Mouse (Mus musculus): Measurements from ENCODE around the gene Ppp4r2. TPM values are rescaled to one million over a fixed set of nuclear protein-coding genes. Genes with fewer than 3 reads are reported as not detected.
"Not testable (repeated sequence)": the region's sequence is repeated elsewhere in the genome, so short reads cannot be mapped to it uniquely, and the experiment has no call there.

Ppp4r2 gene
- polyA plus RNA-seq, 1 experiment from 2014 or later, result 13.3 TPM

DNA sequence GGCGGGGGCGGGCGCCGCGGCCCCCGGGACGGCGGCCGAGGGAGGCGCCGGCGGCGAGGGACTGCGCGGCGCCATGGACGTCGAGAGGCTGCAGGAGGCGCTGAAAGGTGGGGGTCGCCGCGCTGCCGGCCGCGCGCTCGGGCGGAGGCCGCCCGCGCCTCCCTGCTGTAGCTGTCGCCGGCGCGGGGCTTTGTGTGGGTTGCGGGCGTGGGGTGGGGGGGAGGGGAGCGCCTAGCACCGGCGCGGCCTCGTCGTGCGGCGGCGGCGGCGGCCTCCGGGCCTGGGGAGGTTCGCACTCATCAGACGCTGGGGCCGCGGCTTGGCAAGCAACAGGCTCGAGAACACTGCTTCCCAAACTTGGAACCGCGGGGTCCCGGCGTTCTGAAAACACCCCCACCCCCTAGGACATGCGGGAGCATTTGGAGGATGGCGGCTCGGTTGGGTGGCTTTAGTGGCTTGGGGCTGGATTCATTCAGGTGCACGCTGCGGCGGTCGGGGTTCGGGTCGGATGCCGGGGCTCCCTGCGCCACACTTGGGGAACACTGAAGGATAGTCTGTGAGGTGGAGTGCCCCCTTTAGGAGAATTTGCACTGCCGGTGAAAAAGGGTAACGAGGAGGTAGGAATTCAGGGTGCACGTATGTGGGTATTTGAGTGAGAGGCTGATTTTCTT lies 524 bp downstream of the Ppp4r2 start:
- no peaks in the 10 kb centered on the region for H3K9me3 ChIP-seq (replicated peaks)
- peaks cover 38% of the 10 kb centered on the region for H3K36me3 ChIP-seq
- under 1% methylated on average over 55 of the region's 72 CpGs for WGBS (ENCODE audit: insufficient replicate concordance)
- peak overlapping the region; percentile 83 for H3K27ac ChIP-seq
- peak overlapping the region; percentile 91 for H3K4me3 ChIP-seq
- no peaks in the 10 kb centered on the region for H3K27me3 ChIP-seq (replicated peaks)
- peak overlapping the region; percentile 95 for H3K9ac ChIP-seq
- peak overlapping the region; percentile 76 for H3K4me2 ChIP-seq
- peak; percentile 82 for ATAC-seq
- peaks cover 45% of the 10 kb centered on the region for H3K4me1 ChIP-seq

GRCm38 (mm10) chr6:100834489-100835160 lies 1.2 kb downstream of the Ppp4r2 start:
- Histone ChIP-seq H3K4me1 (peaks cover 50% of the 10 kb centered on the region), H3K9me3 (replicated peaks) (no peaks in the 10 kb centered on the region), H3K9ac (peak overlapping the region; percentile 95), H3K36me3 (peaks cover 44% of the 10 kb centered on the region), H3K27me3 (replicated peaks) (no peaks in the 10 kb centered on the region), H3K4me2 (peak overlapping the region; percentile 76), H3K4me3 (peak overlapping the region; percentile 91), H3K27ac (peak overlapping the region; percentile 83)
- 25% methylated on average over 9 of the region's 9 CpGs for WGBS (ENCODE audit: insufficient replicate concordance)
- no peak for ATAC-seq

- H3K4me1 ChIP-seq, result peaks cover 15% of the 10 kb centered on the region
- H3K9me3 ChIP-seq (replicated peaks), result no peaks in the 10 kb centered on the region
- H3K27ac ChIP-seq, result no peak overlapping the region
- no peak overlapping the region for H3K9ac ChIP-seq
- 82% methylated on average over 4 of the region's 4 CpGs for WGBS (ENCODE audit: insufficient replicate concordance)
- no peak overlapping the region for H3K4me3 ChIP-seq
- H3K36me3 ChIP-seq, result peaks cover 73% of the 10 kb centered on the region
- ATAC-seq, result no peak
- H3K27me3 ChIP-seq (replicated peaks), result no peaks in the 10 kb centered on the region
- H3K4me2 ChIP-seq, result no peak overlapping the region
Observed at GRCm38 (mm10) chr6:100845058-100845457, 11.6 kb downstream of the Ppp4r2 start.

DNA sequence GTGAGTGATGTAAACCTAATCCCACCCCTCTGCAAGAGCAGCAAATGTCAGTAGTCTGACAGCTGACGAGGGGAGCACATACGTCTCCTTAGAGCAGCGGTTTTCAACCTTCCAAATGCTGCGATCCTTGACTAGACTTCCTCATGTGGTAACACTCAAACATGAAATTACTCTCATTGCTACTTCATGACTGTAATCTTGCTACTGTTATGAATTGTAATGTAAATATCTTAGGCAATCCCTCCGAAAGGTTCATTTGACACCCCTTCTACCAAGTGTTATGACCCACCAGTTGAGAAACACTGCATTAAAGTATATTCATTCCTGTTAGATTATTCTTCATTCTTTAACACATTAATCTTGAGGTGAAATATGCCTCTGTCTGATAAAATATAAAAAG lies 13.8 kb downstream of the Ppp4r2 start:
- H3K36me3 ChIP-seq, result peaks cover 72% of the 10 kb centered on the region
- H3K4me1 ChIP-seq, result peaks cover 34% of the 10 kb centered on the region
- H3K27me3 ChIP-seq (replicated peaks), result no peaks in the 10 kb centered on the region
- no peaks in the 10 kb centered on the region for H3K9me3 ChIP-seq (replicated peaks)
- no peak overlapping the region for H3K27ac ChIP-seq
- H3K4me3 ChIP-seq, result no peak overlapping the region
- no peak overlapping the region for H3K4me2 ChIP-seq
- ATAC-seq, result no peak
- WGBS (ENCODE audit: insufficient replicate concordance), result 86% methylated on average over 5 of the region's 5 CpGs
- H3K9ac ChIP-seq, result no peak overlapping the region

DNA sequence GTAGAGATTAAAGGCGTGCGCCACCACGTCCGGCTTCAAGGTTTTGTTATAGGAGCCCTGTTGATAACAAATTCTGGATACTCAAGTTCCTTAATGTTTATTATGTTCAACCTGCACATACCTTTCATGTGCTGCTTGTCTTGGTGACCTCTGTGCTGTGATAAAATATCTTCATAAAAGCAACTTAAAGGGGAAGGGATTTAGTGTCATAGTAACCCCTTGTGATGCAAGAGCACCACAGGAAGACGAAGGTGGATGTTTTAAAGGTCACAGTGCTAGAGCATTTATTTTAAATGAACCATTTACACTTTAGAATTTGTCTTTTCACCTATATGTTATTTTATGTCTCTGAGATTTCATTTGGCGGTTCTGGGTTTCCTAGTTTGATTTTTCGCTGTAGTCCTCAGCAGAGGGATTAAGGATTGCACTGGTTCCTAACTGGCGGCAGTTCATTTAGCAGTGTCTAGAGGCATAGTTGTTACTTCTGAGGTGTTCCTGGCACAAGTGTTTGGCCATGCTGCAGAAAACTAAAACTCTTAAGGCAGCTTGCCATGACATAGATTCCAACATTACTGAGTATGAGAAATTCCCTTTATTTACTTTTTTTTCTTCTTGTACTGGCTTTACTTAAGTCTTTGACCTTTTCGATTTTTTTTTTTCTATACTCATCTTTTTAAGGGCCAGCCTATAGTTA lies 15.4 kb downstream of the Ppp4r2 start:
- WGBS (ENCODE audit: insufficient replicate concordance), result 81% methylated on average over 9 of the region's 9 CpGs
- no peak overlapping the region for H3K9ac ChIP-seq
- H3K36me3 ChIP-seq, result peaks cover 64% of the 10 kb centered on the region
- no peaks in the 10 kb centered on the region for H3K27me3 ChIP-seq (replicated peaks)
- no peak overlapping the region for H3K27ac ChIP-seq
- no peak overlapping the region for H3K4me2 ChIP-seq
- H3K4me3 ChIP-seq, result no peak overlapping the region
- H3K9me3 ChIP-seq (replicated peaks), result no peaks in the 10 kb centered on the region
- H3K4me1 ChIP-seq, result peaks cover 34% of the 10 kb centered on the region
- ATAC-seq, result no peak

DNA sequence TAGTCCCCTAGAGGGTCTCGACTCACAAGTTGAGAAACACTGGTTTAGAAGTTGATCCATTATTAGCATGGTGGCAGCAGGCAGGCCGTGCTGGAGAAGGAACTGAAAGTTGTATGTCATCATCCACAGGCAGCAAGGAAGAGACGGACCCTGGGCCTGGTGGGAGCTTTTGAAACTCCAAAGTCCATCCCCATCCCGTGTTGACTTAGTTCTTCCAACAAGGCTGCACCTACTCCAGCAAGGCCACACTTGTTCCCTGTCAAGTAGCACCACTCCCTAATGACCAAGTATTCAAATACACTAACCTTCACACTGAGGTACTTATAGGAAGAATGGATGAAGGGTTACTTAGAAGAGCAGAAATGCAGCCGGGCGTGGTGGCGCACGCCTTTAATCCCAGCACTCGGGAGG lies 17.3 kb downstream of the Ppp4r2 start:
- no peaks in the 10 kb centered on the region for H3K9me3 ChIP-seq (replicated peaks)
- no peak overlapping the region for H3K4me3 ChIP-seq
- H3K36me3 ChIP-seq, result peaks cover 64% of the 10 kb centered on the region
- no peak overlapping the region for H3K9ac ChIP-seq
- 81% methylated on average over 9 of the region's 9 CpGs for WGBS (ENCODE audit: insufficient replicate concordance)
- ATAC-seq, result peak; percentile 32
- H3K27ac ChIP-seq, result no peak overlapping the region
- peaks cover 34% of the 10 kb centered on the region for H3K4me1 ChIP-seq
- H3K4me2 ChIP-seq, result no peak overlapping the region
- H3K27me3 ChIP-seq (replicated peaks), result no peaks in the 10 kb centered on the region

DNA sequence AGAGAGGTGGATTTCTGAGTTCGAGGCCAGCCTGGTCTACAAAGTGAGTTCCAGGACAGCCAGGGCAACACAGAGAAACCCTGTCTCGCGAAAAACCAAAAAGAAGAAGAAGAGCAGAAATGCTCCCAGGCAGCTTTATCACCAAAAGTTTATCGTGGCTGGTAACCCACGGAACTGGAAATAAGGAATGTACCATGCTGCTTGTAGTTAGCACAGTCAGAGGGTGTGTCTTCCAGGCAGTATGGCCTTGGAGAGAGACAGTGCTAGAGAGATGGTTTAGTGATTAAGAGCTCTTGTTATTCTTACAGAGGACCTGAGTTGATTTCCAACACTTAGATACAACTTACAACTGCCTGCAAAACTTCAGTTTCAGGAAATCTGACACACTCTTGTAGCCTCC lies 17.7 kb downstream of the Ppp4r2 start:
- Histone ChIP-seq H3K4me3 (no peak overlapping the region), H3K4me1 (peaks cover 34% of the 10 kb centered on the region), H3K27ac (no peak overlapping the region), H3K27me3 (replicated peaks) (no peaks in the 10 kb centered on the region), H3K9me3 (replicated peaks) (no peaks in the 10 kb centered on the region), H3K36me3 (peaks cover 64% of the 10 kb centered on the region), H3K4me2 (no peak overlapping the region), H3K9ac (no peak overlapping the region)
- WGBS (ENCODE audit: insufficient replicate concordance), result 33% methylated on average over 5 of the region's 5 CpGs
- ATAC-seq, result no peak

GRCm38 (mm10) chr6:100865321-100865720 lies 31.9 kb downstream of the Ppp4r2 start:
- Histone ChIP-seq H3K36me3 (peaks cover 53% of the 10 kb centered on the region), H3K27ac (no peak overlapping the region), H3K4me2 (no peak overlapping the region), H3K9me3 (replicated peaks) (no peaks in the 10 kb centered on the region), H3K4me1 (no peaks in the 10 kb centered on the region), H3K9ac (no peak overlapping the region), H3K27me3 (replicated peaks) (no peaks in the 10 kb centered on the region), H3K4me3 (no peak overlapping the region)
- ATAC-seq, result no peak
- WGBS (ENCODE audit: insufficient replicate concordance), result 85% methylated on average over 6 of the region's 6 CpGs

DNA sequence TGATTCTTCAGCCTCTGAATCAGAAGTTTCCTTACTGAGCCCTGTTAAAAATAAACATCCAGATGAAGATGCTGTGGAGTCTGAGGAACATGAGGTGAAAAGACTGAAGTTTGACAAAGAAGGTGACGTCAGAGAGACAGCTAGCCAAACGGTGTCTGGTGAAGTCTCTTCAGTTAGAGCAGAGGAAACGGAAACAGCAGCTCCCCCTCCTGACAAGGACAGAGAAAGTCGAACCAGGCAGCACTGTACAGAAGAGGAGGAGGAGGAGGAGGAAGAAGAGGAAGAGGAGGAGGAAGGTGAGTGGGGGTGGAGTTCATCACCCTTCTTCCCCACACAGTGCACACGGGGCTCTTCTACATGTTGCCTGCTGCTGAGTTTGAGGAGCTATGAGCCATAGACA lies 32.4 kb downstream of the Ppp4r2 start:
- H3K27ac ChIP-seq; H3K27me3 ChIP-seq (replicated peaks); H3K9ac ChIP-seq; H3K9me3 ChIP-seq (replicated peaks); H3K4me1 ChIP-seq; H3K4me2 ChIP-seq; H3K4me3 ChIP-seq; ATAC-seq: not testable (repeated sequence)
- peaks cover 53% of the 10 kb centered on the region for H3K36me3 ChIP-seq
- WGBS (ENCODE audit: insufficient replicate concordance), result 37% methylated on average over 3 of the region's 5 CpGs

- not testable (repeated sequence) for H3K27me3 ChIP-seq (replicated peaks); H3K4me3 ChIP-seq; ATAC-seq; H3K27ac ChIP-seq; H3K9ac ChIP-seq; H3K4me1 ChIP-seq; H3K4me2 ChIP-seq; H3K9me3 ChIP-seq (replicated peaks)
- peaks cover 50% of the 10 kb centered on the region for H3K36me3 ChIP-seq
- WGBS (ENCODE audit: insufficient replicate concordance), result 83% methylated on average over 5 of the region's 5 CpGs
Observed at GRCm38 (mm10) chr6:100866246-100866645, 32.8 kb downstream of the Ppp4r2 start.

DNA sequence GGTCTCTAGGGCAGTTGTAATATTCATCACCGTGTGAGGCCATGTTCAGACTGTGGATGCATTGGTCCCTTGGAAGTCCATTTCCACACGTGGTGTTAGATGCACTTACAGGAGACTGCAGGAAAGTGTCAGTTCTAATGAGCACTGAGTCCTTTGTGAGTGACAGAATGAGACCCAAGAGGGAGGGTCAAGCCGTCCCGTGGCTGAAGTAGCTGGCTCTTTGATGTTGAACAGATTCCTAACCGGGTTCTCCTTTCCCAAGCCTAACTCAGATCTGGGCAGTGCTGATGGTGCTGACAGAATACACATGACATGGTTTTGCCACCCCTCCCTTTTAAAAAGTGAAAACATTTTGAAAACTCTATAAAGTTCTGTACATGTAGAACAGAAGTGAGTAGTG lies 35.4 kb downstream of the Ppp4r2 start:
- Histone ChIP-seq H3K4me2 (no peak overlapping the region), H3K9me3 (replicated peaks) (no peaks in the 10 kb centered on the region), H3K9ac (no peak overlapping the region), H3K4me1 (no peaks in the 10 kb centered on the region), H3K27me3 (replicated peaks) (no peaks in the 10 kb centered on the region), H3K36me3 (peaks cover 27% of the 10 kb centered on the region), H3K4me3 (no peak overlapping the region), H3K27ac (no peak overlapping the region)
- WGBS (ENCODE audit: insufficient replicate concordance), result 61% methylated on average over 5 of the region's 5 CpGs
- no peak for ATAC-seq

- H3K4me2 ChIP-seq, result no peak overlapping the region
- H3K9me3 ChIP-seq (replicated peaks), result no peaks in the 10 kb centered on the region
- no peak overlapping the region for H3K27ac ChIP-seq
- H3K4me3 ChIP-seq, result no peak overlapping the region
- no peak overlapping the region for H3K9ac ChIP-seq
- no peak for ATAC-seq
- H3K4me1 ChIP-seq, result no peaks in the 10 kb centered on the region
- H3K36me3 ChIP-seq, result peaks cover 19% of the 10 kb centered on the region
- 66% methylated on average over 9 of the region's 9 CpGs for WGBS (ENCODE audit: insufficient replicate concordance)
- H3K27me3 ChIP-seq (replicated peaks), result no peaks in the 10 kb centered on the region
Observed at GRCm38 (mm10) chr6:100869909-100870308, 36.5 kb downstream of the Ppp4r2 start.
